Mouse (Mus musculus) brain, embryonic 18.5 days (tissue): ENCODE results near the gene Dmxl2.

ENCODE experiments used
- DNase-seq: peaks from one replicate; pipeline ENCODE4 v3.0.0-alpha.2; 2012; ENCODE audit warnings: low read depth, low spot score

The Dmxl2 gene

DNA sequence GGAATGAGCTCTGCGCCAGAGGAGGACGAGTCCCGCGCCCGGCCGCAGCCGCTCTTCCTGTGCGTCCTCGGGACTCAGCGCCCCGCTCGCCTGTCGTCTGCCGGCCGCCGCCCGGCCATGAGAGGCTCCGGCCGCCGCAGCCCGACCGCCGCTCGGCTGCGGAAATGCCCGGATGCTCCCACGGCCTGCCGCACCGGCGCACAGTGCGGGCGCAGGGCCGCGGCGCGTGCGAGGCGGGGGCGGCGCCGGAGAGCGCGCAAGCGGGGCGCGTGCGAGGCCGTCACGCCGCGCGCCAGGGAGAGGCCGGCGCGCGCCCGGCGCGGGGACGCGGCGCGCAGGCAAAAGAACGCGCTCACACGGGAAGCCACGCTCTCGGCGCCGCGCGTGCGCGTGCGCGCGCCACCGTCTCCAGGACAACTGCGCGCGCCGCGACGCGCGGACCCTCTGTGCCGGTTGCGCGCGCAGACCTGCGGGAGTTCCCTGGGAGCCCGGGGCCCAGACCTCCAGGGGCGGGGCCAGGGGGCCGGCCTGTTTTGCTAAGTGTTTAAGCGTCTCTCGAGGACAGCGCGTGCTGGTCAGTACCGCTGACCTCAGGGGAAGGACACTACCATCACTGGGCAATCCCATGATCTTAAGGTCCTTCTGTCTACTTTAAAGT, at the start of gene Dmxl2:
Dmxl2 (minus strand) TSS at position 174 of the 658 bp plus-strand sequence.
- DNase-seq = peak; percentile 80

DNA sequence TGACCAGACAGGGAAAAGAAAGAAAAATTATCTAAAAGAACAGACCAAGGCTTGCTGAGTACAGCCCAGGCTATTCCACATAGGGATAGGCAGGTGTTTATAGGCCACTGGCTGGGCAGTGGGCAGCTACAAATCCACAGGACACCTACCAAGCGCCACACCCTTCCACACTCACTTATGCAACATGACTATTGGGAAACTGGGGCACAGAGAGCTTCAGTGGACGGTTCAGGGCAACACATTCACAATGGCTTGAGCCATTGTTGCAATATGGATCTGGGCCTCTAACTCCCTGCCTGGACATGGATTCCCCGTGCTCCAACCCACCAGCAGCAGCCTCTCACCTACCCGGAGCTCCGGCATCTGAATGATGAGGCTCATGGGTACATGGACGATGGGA, 48.0 kb upstream of the Dmxl2 start:
- DNase-seq = no peak

- DNase-seq = no peak
Observed at GRCm38 (mm10) chr9:54547536-54547935, 46.1 kb upstream of the Dmxl2 start.

DNA sequence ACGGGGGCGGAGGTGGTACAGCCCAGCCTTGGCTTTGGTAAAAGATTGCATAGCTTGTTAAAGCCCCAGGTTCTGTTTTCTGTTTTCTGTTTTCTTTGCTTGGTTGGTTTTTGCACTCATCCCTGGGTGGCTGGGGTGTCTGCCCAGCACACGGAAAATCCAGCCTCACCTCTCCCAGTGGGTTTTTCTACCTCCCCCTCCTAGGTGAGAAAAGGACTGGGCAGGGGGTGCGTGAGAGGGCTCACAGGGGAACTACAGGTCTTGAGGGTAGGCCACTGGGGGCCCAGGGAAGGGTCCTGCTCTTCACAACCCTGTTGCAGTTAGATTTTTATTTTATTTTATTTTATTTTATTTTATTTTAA, 43.5 kb upstream of the Dmxl2 start:
- DNase-seq = no peak

DNA sequence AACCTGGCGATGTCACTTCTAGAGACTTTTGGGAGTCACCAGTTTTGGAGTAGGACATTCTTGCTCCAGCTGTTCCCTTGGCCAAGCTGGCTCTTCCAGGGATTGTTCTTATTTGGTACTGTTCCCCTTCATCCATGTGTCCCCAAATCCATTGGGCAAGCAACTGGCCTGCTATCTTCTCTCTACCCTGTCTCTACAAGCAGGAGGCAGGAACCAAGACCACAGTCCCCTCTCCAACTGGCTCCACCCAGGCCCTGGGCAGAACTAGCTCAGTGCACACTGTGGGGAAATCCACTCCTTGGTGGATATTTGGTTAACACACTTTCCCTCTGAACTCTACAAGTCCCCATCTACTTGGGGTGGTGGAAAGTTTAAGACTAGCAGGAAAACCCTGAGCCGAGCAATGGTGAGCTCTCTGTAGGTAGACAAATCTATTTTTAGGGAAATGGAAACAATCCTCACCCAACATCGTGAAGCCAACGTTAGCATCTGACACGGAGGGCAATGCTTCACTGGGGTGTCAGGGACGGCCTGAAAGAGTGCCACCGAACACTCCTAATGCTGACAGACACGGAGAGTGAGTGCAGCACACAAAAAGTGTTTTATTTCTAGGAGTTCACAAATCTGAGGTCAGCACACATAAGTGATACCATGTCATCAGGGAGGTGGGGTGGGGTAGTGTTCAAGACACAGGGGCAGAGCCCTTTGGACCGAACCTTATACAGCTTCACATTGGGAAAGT, 43.0 kb upstream of the Dmxl2 start:
- no peak for DNase-seq

DNA sequence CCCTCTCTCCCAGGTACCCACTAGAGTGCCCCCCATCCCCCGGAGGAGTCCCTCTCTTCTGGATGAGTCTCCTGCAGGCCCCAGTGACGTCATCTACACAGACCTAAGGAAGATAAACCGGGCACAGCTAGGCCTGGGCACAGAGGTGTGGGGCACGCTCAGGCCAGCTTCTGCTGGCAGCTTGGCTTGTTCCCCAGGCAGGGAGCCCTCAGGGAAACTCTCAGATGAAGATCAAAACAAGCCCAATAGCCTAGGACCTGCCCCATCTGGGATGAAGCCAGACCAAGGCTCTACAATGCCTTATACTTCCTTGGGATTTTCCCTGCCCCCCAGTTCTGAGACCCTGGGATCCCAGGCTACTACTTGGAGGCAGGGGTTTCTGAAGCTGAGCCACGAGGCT, 39.4 kb upstream of the Dmxl2 start:
- DNase-seq = no peak

DNA sequence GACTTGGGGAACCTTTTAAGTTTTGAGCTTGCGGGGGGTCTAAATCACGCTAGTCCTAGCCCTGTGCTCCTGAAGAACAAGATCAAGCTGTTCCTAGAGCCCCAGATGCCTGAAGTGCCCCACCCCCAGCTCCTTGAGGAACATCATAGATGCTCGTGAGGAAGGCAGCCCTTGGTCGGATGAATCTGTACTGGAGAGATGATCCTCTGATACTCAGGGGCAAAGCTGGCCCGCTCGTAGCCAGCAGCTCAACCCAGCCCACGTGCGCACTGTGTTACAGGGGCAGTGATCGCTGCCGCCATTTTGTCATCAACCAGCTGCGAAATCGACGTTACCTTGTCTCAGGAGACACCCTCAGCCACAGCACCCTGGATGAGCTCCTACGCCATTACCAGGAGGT, 37.3 kb upstream of the Dmxl2 start, which contains the start of gene Sh2d7:
Sh2d7 (plus strand) TSS at position 301 of the 400 bp plus-strand sequence.
- no peak for DNase-seq

GRCm38 (mm10) chr9:54538244-54538643, 36.8 kb upstream of the Dmxl2 start:
- DNase-seq = no peak

- DNase-seq = no peak
Observed at GRCm38 (mm10) chr9:54537480-54537879, 36.1 kb upstream of the Dmxl2 start.

DNA sequence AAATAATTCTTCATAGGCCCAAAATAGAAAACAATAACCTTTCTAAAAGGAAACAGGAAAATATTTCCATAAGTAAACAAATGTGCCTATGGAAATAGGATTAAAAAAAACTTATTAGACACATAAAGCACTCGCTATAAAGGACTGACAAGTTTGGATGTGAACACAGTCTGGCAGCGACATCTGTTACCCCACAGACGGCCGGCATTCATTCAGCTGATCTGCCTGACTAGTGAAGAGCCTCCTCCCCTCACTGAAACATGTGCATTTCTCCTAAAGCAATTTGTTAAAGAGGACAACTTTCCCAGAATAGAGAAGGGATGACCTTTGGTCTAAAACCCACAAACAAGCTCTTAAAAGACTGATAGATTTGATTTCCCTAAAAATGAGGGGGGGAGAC, 35.6 kb upstream of the Dmxl2 start:
- peak; percentile 61 for DNase-seq

DNA sequence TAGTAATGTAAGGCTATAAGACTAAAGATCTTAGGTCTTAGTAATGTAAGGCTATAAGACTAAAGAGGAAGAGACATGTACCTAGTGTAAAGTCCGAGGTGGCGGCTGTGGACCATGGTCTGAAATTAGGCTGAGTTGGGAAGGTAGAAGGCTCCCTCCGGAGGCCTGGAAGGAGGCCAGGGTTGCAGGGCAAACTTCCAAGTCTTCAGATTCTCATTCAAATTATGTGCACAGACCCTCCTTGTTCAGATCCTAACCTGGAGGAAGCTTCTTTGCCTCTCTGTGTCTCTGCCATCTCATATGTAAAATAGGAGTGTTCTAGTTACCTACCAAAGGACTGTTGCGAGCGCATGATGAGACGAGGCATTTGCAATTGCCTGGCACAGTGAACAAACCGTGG, 34.8 kb upstream of the Dmxl2 start:
- DNase-seq = no peak

- DNase-seq = no peak
Observed at GRCm38 (mm10) chr9:54533975-54534374, 32.5 kb upstream of the Dmxl2 start.

DNA sequence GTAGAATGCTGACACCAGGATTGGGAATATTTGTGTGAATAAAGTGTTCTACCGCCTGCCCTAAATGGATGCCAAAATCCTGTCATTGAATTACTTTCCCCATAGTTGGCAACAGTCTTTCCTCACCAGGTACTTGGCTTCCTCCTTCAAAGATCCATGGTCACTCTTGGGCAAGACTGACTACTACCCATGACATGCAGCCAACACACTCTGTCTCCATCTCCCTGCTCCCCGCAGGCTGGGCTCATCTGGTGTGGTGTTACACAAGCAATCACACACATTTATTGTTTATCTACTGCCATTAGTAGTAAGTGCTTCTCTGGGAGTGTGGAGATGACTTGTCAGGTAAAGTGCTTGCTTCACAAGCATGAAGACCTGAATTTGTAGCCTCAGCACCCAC, 31.5 kb upstream of the Dmxl2 start:
- DNase-seq = no peak

- no peak for DNase-seq
Observed at GRCm38 (mm10) chr9:54531421-54531820, 30.0 kb upstream of the Dmxl2 start.

- DNase-seq = no peak
Observed at GRCm38 (mm10) chr9:54530836-54531235, 29.4 kb upstream of the Dmxl2 start.

DNA sequence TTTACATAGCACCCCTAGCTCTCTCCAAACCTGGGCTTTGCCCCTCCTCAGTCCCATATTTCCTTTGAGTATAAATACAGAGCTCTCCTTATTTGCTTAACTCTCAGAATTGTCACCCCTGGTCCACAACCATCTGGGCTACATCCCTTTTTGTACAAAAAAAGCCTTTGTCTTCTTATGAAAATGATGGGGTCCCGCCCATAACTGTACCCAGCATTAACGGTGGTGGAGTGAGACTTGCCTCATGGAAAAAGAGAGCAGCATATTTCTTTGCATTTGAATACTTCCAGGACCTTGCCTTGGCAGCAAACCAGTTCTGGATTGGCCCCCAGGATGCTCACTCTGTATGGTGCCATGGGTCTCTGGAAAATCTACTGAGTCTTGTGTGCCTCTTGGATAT, 28.5 kb upstream of the Dmxl2 start:
- no peak for DNase-seq

DNA sequence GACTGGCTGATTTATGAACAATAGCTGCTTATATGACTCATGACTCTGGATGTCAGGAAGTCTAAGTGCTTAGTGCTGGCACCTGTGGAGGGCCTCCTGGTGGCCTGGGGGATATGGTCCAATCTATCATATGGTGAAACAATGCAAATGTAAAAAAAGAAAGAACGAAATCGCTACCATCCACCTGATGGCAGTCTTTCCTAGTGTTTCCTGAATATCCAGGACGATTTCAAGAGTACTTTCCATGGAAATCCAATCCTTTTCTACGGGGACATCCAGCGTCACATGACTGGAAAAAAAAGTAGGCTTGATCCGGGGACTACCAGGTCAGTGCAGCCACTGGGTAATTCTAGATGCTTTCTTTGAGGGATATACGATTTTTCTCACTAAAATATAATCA, 26.3 kb upstream of the Dmxl2 start:
- no peak for DNase-seq

DNA sequence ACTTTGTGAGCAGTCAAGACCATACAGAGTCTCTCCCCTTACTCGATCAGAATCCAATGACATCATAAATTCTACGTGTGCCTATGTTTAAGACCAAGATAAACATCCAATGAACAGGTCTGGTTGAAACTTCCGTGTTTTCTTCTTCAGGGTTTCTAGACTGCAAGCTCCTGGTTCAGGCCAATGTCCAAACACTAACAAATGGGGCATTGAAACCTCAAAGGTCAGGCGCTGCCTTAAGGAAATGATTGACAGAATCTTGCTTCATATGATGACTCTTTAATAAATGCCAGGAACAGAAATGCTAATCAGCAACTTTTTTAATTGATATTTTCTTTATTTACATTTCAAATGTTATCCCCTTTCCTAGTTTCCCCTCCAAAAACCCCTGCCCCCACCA, 18.9 kb upstream of the Dmxl2 start:
- no peak for DNase-seq

DNA sequence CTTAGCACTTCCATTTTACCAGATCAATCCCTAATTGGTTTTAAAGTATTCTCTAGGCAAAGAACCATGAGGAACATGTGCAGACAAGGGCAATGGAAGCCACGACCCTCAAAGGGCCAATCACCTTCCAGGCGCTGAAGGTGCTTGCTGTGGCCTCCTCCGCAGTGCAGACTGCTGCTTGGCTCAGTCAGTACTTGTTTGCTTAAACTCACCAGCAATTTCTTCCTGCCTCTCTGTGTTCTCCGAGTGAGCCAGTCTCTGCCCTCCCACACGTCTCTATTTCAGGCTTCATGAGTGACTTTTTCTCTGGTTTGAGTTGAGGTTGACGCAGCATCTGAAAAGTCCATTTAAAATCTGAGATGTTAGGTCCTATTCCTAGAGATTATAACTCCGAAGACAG, 17.5 kb upstream of the Dmxl2 start:
- DNase-seq = no peak

DNA sequence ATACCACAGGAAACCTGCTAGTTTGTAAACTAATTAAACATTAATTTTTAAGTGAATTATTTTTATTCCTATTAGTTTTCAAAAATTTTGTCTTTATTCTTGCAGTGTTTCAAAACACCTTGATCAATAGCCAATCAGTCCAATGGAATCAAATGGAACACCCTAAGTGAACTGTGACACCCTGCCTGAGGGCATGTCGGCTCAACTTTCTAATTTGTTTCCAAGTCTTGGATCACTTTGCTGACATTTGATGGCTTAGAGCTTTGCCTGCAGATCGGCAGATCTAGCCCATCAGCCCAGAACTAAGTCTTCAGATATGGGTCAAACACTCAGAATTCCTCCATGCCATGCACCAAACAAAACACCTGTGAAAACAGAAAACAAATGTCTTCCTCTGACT, 14.6 kb upstream of the Dmxl2 start:
- no peak for DNase-seq

DNA sequence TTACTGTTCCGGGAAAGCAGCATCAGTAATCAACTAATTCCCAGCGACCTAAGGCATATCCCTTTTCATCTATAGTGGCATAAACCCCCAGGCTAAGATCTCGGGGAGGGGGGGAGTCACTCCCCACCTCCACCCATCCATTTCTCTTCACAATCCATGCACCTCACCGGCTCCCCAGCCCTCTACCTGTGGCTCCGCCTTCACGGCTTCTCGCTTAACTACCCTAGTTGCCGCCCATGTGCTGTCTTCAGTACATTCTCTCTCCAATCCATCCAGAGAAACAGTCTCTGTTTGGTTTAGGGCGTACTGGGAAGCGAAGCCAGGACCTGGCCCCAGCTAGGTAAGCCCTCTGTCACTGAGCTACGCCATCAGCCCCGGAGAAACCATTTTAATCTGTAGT, 1.4 kb upstream of the Dmxl2 start:
- DNase-seq = no peak

DNA sequence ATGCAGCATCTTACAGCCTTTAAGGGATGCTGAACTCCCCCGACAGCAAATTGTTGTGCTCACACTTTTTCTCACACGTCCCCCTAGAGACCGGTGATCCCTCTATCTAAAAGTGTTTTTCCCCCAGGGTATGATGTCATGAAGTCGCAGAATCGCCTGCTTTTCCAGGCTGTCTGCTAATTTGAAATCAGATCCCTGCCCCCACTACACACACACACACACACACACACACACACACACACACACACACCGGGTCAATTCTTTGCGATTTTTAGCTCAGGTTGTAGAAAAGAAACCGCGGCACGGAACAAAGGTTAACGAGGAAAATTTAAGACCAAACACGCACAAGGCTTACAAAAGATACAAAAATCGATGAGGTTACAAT, 677 bp upstream of the Dmxl2 start:
- no peak for DNase-seq

DNA sequence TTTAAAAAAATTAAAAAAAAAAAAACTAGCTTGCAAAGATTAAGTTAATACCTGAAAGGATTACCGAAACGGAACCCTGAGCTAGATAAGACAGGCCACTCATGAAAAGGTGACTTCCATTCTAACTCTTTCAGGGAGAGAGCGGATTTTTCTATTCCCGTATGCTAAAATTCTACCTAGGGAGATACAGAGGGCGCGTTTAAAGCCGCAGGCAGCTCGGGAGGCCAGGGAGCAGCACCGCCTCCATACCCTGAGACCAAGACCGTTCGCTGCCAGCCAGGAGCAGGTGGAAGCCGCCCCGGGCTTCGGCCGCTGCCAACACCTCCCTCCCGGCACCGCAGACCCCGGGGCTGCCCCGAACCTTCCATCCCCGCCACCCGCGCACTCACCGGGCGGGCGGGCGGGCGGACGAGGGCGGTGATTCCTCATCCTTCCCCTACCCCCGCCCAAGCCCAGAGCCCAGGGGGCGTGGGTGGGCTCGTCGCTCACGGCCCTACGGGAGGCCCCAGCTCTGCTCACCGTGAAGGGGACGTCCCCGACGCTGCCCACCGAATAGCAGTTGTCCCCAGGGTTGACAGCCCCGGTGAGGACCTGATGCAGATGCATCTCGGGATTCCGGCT, 484 bp downstream of the Dmxl2 start:
- DNase-seq = no peak
